Mouse (Mus musculus): ENCODE measurements around the gene Spaca7.
"Not testable (repeated sequence)": the region's sequence is repeated elsewhere in the genome, so short reads cannot be mapped to it uniquely, and the experiment has no call there.

The Spaca7 gene

DNA sequence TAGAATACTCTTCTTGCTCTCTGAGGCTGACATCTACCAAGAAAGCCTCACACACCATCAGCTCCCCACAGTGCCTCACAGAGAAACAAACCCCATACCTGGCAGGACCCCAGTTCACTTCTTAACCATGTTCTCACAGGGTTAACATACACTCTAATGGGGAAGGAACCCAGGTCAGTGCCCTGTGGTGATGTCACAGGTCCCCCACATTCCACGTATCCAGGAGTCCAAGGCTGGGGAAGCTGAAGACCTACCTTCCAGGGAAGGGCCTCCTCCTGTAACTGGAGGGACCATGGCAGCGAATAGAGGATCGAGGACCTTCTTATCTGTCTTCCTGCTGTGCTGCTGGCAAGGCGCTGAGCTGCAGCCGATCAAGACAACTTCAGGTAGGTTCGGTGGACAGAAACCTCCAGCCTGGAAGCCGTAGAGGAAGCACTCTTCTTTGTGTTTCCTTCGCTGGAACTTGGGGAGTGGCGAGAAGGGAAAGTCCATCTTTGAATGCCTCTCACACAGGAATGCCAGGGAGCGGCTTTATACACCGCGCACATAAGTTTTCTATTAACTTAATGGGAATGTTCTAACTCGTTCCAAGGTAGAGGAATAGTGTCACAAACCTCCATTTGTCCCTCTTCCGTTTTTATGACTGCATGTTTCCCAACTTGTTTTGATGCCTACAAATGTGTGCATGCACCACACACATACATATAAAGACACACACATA, at the start of gene Spaca7:
Spaca7 (plus strand) TSS at position 216 of the 721 bp plus-strand sequence.
- no peak for DNase-seq (ENCODE audit: low read depth)

DNA sequence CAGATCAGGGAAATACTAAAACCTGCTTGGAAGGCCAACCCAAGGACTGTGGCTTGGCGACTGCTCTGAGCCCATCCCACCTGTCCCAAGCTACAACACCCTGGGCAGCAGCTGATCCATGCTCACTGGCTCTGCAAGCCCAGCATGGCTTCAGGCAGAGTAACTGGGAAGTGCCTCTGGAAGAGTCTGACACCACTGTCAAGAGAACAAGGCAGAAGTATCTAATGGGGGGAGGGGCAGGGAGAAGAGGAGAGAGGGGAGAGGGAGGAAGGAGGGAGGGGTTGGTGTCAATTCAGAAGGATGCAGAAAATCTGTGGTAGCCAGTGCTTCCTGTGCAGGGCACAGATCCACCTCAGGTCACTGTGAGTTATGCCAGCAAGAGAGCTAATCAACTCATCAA, 48.5 kb upstream of the Spaca7 start:
- no peak for DNase-seq (ENCODE audit: low read depth)

DNA sequence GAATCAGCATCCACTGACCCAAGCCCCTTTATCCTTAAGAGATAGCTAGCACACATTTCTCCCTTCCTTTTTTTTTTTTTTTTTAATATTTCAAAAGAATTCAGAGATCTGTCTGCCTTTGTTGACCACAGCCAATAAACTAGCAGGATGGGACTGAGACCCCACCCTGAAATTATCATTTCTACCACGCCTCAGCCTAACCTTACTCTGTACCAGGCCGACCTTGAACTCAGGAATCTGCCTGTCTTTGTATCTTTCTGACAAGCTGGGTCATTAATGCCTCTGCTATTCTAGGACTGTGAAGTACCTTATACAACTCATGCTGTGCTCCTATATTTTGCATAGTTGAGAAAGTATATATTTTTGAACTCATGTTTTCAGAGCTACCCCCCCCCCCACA, 44.2 kb upstream of the Spaca7 start:
- no peak for DNase-seq (ENCODE audit: low read depth)

GRCm38 (mm10) chr8:12535617-12536016, 37.2 kb upstream of the Spaca7 start:
- DNase-seq (ENCODE audit: low read depth) = no peak

DNA sequence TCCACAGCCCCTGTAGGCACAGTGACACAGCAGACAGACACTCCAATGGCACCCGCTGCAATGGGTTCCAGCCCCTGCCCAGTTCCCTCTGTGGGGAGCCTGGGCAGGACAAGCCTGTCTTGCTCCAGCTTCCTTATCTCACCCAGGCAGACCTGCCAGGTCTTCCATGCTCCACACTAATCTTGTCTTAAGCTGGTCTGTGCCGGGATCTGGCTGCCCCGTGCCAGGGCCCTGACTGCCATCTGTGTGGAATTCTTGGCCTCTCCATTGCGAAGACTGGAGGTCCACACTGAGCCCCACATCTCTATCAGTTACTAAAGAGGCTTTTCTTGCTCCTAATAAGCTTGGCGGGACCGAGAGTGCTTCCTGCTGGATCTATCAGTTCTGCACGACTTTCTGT, 36.5 kb upstream of the Spaca7 start:
- no peak for DNase-seq (ENCODE audit: low read depth)

DNA sequence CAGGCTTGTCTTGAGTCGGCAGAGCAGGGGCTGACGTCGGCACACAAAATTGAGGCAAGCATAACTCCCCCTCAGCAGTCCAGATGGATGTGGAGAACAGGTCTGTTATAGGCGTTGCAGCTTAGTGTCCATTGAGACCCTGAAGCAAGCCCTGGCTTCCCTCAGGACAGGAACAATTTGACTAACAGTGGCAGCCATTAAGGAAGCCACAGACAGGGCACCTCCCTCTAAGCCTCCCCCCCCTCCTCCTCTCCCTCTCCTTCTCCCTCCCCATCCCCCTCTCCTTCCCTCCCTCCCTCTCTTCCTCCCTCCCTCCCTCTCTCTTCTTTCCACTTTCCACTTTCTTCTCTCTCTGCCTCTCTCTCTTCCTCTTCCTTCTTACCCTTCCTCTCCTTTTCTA, 27.6 kb upstream of the Spaca7 start:
- DNase-seq (ENCODE audit: low read depth) = no peak

DNA sequence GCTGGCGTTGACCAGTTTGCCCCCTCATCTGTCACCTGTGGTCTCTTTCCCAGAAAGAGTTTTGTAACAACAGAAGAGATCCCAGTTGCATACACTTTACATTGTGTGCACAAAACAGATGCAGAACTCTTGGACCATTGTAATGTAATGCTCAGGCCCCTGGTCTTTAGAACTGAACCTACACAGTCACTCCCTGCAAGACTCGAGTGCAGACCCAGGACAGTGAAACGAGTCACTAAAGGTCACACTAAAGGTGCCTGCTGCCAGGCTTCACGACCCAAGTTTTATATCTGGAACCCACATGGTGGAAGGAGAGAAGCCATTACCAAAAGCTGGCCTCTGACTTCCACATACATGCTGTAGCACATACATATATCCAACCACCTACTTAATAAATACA, 27.2 kb upstream of the Spaca7 start:
- no peak for DNase-seq (ENCODE audit: low read depth)

GRCm38 (mm10) chr8:12547466-12548220, 25.2 kb upstream of the Spaca7 start:
- DNase-seq (ENCODE audit: low read depth) = no peak

DNA sequence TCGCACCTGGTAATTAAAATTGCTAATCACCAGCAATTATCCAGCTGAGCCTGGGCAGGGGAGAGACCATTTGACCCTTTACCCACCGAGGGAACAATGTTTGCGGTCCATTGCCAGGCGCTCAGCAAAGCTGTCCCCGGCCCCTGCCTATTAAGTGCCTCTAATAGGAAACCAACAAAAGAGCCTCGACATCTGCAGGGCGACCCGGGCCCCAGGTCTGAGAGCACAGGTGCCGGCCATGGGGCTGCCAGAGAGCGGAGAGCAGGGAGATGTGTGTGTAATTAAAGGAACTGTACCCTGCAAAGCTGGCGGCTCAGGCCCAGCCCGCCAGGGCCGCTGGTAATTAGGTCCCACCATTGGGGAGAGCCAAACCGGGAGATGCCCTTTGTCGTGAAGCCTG, 24.6 kb upstream of the Spaca7 start:
- DNase-seq (ENCODE audit: low read depth) = no peak

DNA sequence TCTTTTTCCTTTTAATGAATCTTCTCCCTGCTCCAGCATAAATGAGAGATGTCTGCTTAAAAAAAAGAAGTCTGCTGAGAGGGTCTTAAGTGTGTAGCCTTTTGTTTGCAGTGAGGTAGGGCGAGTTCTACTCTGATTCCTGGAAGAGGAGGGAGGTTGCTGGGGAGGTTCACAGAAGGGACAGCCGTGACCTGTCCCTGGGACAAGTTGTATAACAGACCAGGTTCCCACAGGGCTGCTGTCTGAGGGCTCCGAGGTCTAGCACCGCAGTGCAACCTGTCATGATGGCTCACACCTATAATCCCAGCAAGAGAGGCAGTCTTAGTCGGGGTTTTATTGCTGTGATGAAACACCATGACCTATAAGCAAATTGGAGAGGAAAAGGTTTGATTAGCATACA, 24.1 kb upstream of the Spaca7 start:
- no peak for DNase-seq (ENCODE audit: low read depth)

DNA sequence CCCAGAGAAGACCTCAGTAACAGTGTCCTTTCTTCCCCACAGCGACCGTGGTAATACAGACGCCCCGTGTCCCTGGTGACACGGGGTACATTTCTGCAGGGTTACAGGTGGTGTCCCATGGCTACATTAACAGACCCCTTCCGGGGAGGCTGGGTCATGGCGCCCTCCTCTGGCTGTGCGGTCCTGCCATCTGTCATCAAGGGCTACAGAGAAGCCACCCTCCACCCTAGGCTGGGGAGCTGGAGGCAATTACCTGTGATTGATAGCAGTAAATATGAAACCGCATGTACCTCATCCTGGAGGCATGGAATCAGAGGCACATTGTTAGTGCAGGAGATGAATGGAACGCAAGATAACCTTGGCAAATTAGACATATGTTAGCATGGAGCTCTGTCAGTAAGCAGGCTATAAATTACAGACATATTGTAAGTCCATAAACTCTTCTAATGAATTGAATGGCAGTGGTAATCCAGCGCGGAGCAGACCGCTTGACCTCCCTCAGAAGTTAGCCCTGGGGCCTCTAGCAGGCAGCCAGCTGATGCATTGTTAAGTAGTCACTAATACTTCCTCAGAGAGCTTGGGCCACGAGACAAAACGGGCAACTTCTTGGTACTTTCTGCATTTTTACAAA, 17.2 kb upstream of the Spaca7 start:
- DNase-seq (ENCODE audit: low read depth) = no peak

- no peak for DNase-seq (ENCODE audit: low read depth)
Measured at GRCm38 (mm10) chr8:12558786-12559185, 14.0 kb upstream of the Spaca7 start.

DNA sequence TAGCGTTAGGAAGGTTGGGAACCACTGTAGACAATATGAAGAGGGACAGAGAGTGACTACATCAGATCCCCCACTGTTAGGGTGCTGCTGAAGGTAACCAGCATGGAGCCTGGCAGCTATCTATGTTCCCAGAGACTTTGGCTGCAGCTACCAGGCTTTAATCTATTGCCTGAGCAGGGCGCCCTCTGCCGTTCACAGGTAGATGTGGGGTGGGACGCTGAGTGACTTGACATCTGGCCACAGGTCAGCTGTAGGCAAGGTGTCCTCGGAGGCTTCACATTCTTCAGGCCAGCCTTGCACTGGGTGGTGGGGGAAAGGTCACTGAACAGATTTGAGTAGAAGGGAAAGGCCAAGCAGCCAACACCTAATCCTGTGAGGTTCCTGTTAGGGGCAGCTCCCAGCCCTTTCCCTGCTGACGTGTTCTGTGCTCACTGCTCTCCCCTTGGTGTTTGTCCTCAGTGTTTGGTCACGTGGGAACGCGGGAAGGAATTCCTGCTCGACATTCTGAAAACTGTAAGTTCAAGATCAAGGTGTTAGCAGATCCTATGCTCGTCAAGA, 11.3 kb upstream of the Spaca7 start:
- DNase-seq (ENCODE audit: low read depth) = peak; percentile 38

GRCm38 (mm10) chr8:12564307-12564706, 8.5 kb upstream of the Spaca7 start:
- DNase-seq (ENCODE audit: low read depth) = no peak

DNA sequence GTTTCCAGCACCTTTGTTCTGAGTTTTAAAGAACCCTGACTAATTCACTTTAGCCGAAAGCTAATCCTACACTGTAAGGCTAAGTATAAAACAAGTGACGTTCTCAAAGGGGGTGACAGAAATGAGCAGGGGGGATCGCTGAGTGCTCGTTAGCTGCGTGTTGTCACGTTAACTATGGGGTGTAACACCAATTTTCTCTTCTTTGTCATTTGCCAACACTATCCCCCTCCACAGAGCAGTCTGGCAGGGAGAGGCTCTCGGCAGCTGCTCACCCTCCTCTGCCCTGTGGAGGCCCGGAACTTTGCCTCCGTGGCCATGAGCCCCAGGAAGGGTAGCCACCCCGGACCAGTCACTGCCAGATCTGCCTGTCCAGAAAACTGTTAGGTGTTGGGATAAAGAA, 7.3 kb upstream of the Spaca7 start:
- no peak for DNase-seq (ENCODE audit: low read depth)

DNA sequence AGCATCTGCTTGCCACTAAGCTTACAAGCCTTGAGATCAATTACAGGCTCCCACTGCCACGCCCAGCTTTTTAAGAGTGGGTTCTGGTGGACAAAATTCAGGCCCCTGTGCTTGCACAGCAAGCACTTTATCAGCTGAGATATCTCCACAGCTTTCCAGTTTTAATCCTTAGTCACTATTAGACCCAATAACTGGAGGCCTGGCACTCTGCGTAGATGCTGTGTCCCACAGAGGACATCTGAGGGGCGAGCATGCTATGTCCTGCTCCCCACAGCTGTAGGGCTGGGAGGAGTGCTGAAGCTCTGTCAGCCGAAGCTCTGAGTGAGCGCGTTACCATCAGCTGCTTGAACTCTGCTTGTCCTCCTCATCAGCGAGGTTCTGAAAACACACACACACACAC, 6.3 kb upstream of the Spaca7 start:
- no peak for DNase-seq (ENCODE audit: low read depth)

DNA sequence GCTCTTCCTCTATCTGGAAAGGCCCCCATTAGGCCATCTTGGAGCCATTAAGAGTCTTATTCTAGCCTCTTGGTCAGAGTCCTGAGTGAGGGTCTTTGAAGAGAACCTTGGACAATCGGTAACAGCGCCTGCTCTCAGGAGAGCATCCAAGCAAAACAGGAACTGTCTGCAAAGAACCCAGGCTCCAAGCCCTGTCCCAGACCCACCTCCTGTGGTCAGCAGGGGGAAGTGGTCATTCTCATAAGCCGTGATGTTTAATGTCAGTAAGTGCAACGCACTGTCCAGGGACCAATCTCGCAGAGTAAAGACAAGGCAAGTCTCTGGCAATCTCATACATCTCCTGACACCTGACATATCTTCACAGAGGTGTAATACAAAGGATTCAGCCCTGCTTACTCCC, 3.2 kb downstream of the Spaca7 start:
- DNase-seq (ENCODE audit: low read depth) = no peak

GRCm38 (mm10) chr8:12576739-12577138, 3.9 kb downstream of the Spaca7 start:
- no peak for DNase-seq (ENCODE audit: low read depth)

DNA sequence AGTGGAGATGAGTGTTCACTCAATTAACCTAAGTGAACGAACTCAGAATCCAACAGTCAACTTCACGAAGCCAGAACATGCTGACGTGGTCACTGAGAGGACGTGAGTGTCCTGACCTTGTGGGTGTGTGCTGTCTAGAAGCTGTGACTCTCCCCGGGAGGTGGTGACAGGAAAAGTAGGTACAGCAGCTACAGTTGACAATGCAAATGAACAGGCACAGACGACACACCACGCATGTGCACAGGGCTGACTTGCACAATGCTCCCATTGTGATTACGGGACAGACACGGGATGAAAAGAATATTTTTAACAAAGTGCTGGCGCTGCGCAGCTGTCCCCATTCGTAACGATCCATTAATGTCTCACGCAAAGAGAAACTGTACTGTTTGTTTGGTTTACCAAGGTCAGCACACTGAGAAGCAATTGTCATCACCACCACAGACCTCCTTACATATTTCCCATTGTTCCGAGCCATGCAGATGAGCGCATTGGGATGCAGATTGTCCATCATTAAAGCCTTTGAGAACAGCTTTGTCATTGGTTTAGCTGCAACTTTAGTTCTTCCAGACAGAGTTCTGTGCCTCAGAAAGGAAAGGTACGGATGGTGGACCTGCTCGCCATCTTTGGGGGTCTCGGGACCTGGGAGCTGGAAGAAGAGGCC, 6.6 kb downstream of the Spaca7 start:
- DNase-seq (ENCODE audit: low read depth) = not testable (repeated sequence)

GRCm38 (mm10) chr8:12583785-12584184, 11.0 kb downstream of the Spaca7 start:
- DNase-seq (ENCODE audit: low read depth) = no peak

DNA sequence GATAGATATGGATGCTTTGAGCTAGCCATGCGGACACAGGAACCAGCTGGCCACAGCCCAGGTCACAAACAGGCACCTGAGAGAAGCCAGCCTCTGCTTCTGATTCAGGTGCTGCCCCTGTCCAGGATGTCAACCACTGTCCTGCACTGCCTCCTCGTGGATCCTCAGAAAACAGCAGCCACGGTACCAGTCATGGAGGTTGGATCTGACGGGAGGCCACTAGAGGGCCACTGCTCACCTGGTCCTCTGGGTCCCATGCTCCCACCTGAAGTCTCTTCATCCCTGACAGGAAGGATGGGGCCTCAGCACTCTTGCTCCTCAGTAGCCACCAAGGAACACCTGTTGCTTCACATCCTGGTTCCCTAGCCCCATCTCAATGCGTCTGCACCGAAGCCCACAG, 34.4 kb downstream of the Spaca7 start:
- peak; percentile 86 for DNase-seq (ENCODE audit: low read depth)

GRCm38 (mm10) chr8:12608810-12609209, 36.0 kb downstream of the Spaca7 start:
- DNase-seq (ENCODE audit: low read depth) = no peak
